Mouse (Mus musculus) megakaryocyte, embryonic 14.5 days (primary cell): ENCODE measurements around the gene Pak2.

Experiments used
- FLI1 ChIP-seq: IDR thresholded peaks from 2 replicates; pipeline ENCODE4 v1.6.1; 2012; ENCODE audit warnings: low read length, inconsistent platforms, mixed read lengths
- GATA1 ChIP-seq: IDR thresholded peaks from 3 replicates; pipeline ENCODE4 v1.6.1; 2012; ENCODE audit warnings: mixed read lengths, low read length, inconsistent platforms, borderline replicate concordance

DNA sequence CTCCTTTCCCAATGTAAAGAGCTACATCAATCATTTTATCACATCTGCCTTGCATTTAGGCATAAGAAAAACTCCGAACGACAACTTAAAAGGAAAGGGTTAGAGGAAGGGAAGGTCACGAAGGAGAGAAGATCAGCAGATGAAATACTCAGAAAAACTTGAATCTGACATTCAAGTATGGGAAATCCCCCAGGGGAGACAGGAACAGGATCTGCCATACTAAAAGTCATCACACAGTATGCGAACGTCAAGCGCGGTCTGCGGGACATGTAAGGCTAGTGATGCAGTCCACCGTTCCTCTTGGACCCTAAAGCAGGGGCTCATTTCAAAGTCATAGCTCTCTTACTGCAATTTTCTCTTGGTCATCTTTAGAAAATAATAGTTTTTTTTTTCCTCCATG lies 59.5 kb downstream of the Pak2 start:
- TF ChIP-seq GATA1 (no peak), FLI1 (no peak)
